Mouse (Mus musculus) central nervous system, embryonic 14 days (tissue): Measurements from ENCODE around the gene Tcl1b1. TPM values are rescaled to one million over a fixed set of nuclear protein-coding genes. Genes with fewer than 3 reads are reported as not detected.

Experiments used
- polyA plus RNA-seq: library from polyadenylated mRNA; depleted of rRNA; stranded (reverse); fragments of >200 nt; gene quantifications from 2 replicates; pipeline ENCODE4 v1.2.3, GENCODE M21; 2012; rRNA removed

Gene Tcl1b1
- not detected in 2 replicates for polyA plus RNA-seq

GRCm38 (mm10) chr12:105159390-105159789 lies at the start of gene Tcl1b1:
Tcl1b1 (plus strand) TSS chr12:105159690.

GRCm38 (mm10) chr12:105145714-105146113 lies 13.8 kb upstream of the Tcl1b1 start, which contains the start of gene Tcl1b2:
Tcl1b2 (plus strand) TSS chr12:105146014.

GRCm38 (mm10) chr12:105176044-105176443 lies 16.6 kb downstream of the Tcl1b1 start, which contains the start of gene Tcl1b5:
Tcl1b5 (plus strand) TSS chr12:105176344.

GRCm38 (mm10) chr12:105190743-105191142 lies 31.3 kb downstream of the Tcl1b1 start, which contains the start of gene Tcl1b3:
Tcl1b3 (plus strand) TSS chr12:105191043.

GRCm38 (mm10) chr12:105201657-105202056 lies 42.2 kb downstream of the Tcl1b1 start, which contains the start of gene Tcl1b4:
Tcl1b4 (plus strand) TSS chr12:105201957.

Other genes with a start within 250 kb of the Tcl1b1 start
- 0.44 and 0.83 TPM in 2 replicates for gene Syne3, start 149.9 kb upstream of the Tcl1b1 start, polyA plus RNA-seq
- 76.2 and 76.7 TPM in 2 replicates for gene Glrx5, start 127.0 kb upstream of the Tcl1b1 start, polyA plus RNA-seq
- 0.11 TPM in 1 of 2 replicates, not detected in the other for gene Tcl1b2, start 13.7 kb upstream of the Tcl1b1 start, polyA plus RNA-seq
- gene Tcl1b5, start 16.7 kb downstream of the Tcl1b1 start, polyA plus RNA-seq = not detected in 2 replicates
- gene Tcl1b3, start 31.4 kb downstream of the Tcl1b1 start, polyA plus RNA-seq = not detected in 2 replicates
- gene Tcl1b4, start 42.3 kb downstream of the Tcl1b1 start, polyA plus RNA-seq = not detected in 2 replicates
- gene Tcl1, start 63.1 kb downstream of the Tcl1b1 start, polyA plus RNA-seq = not detected in 2 replicates
- gene Tunar, start 174.2 kb downstream of the Tcl1b1 start, polyA plus RNA-seq = 7.4 and 9.6 TPM in 2 replicates